Mouse (Mus musculus) ES-E14 (cell line): ENCODE results near the gene Cga. TPM values are rescaled to one million over a fixed set of nuclear protein-coding genes. Genes with fewer than 3 reads are reported as not detected.

Experiments
- DNase-seq: peaks from one replicate; pipeline ENCODE4 v3.0.0-alpha.2; 2013; ENCODE audit warnings: low read depth, low spot score
- H3K27ac ChIP-seq: 2 replicates; pipeline ENCODE4 v1.5.1; 2012; ENCODE audit warnings: low read depth, mild to moderate bottlenecking, low read length, moderate library complexity, mixed read lengths; ENCODE audit not compliant: poor library complexity, insufficient read depth, severe bottlenecking
- H3K36me3 ChIP-seq: 2 replicates; pipeline ENCODE4 v1.6.1; 2012; ENCODE audit warnings: mild to moderate bottlenecking, low read length, moderate library complexity, mixed read lengths; ENCODE audit not compliant: control insufficient read depth, poor library complexity, insufficient read depth, severe bottlenecking
- H3K4me1 ChIP-seq, 2 experiments: fragments of 150-350 bp in 1 of 2; sonication (generic) in 1 of 2; 2 replicates each; pipeline ENCODE4 v1.6.1; 2012; ENCODE audit warnings: low read length in 2 of 2, mild to moderate bottlenecking in 1 of 2, mixed read lengths in 1 of 2; ENCODE audit not compliant: control insufficient read depth in 2 of 2, insufficient read depth in 2 of 2, poor library complexity in 1 of 2
- H3K4me3 ChIP-seq, 2 experiments: fragments of 150-350 bp in 1 of 2; sonication (generic) in 1 of 2; 2 replicates each; pipeline ENCODE4 v1.5.1; 2012; ENCODE audit warnings: low read length in 2 of 2, low read depth in 1 of 2, mild to moderate bottlenecking in 1 of 2, mixed read lengths in 1 of 2; ENCODE audit not compliant: insufficient read depth in 1 of 2, poor library complexity in 1 of 2, severe bottlenecking in 1 of 2
- H3K9ac ChIP-seq: 2 replicates; pipeline ENCODE4 v1.6.1; 2012; ENCODE audit warnings: low read depth, mild to moderate bottlenecking, low read length, mixed read lengths; ENCODE audit not compliant: poor library complexity, insufficient read depth, severe bottlenecking
- H3K9me3 ChIP-seq: fragments of 150-350 bp; sonication (generic); 2 replicates; pipeline ENCODE4 v1.6.1; 2012; ENCODE audit warnings: low read depth, mild to moderate bottlenecking, low read length; ENCODE audit not compliant: control insufficient read depth, insufficient read depth
- CHD2 ChIP-seq: IDR thresholded peaks from 2 replicates; pipeline ENCODE4 v1.6.1; 2014; ENCODE audit warnings: mild to moderate bottlenecking, low read depth, low read length, inconsistent platforms
- HCFC1 ChIP-seq: IDR thresholded peaks from 2 replicates; pipeline ENCODE4 v1.6.1; 2012; ENCODE audit warnings: low read length, inconsistent platforms, borderline replicate concordance; ENCODE audit not compliant: insufficient read depth
- MAFK ChIP-seq: IDR thresholded peaks from 2 replicates; pipeline ENCODE4 v1.6.1; 2014; ENCODE audit warnings: mild to moderate bottlenecking, low read depth, low read length, inconsistent platforms; ENCODE audit not compliant: insufficient read depth
- ZC3H11A ChIP-seq: IDR thresholded peaks from 2 replicates; pipeline ENCODE4 v1.6.1; 2012; ENCODE audit warnings: low read depth, mild to moderate bottlenecking, inconsistent platforms, low read length, borderline replicate concordance
- ZNF384 ChIP-seq: IDR thresholded peaks from 2 replicates; pipeline ENCODE4 v1.6.1; 2012; ENCODE audit warnings: low read depth, low read length, inconsistent platforms
- in situ Hi-C, 2 experiments: fragments of 600-800 bp; cut with MboI; formaldehyde crosslinking; loops; one replicate each; pipeline ENCODE4 v1.15.1; 2025; ENCODE audit warnings: low sequenced_read_pairs in 2 of 2, inconsistent platforms in 1 of 2; ENCODE audit not compliant: unreplicated experiment in 2 of 2
- total RNA-seq: library from RNA; depleted of rRNA; stranded (reverse); fragments of 300-350 nt; gene quantifications from 2 replicates; pipeline ENCODE4 v1.2.3, GENCODE M21; 2012; rRNA removed

Gene Cga
- total RNA-seq = 0.89 TPM in 1 of 2 replicates, not detected in the other

DNA sequence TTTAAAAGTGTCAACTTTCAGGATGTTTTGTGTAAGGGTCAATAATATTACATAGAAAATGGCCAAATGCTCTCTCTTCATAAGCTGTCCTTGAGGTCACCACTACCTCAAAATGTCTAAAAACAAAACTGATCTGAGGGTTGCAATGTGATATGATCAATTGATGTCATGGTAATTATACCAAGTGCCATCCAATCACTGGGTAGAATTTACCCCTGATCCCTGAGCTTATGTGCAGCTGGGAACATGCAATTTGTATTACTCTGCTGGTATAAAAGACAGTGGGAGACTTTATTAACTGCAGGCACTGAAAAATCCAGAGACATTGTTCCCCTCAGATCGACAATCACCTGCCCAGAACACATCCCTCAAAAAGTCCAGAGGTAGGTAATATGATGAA, at the start of gene Cga:
Cga (plus strand) TSS at position 301 of the 400 bp plus-strand sequence.
- DNase-seq = no peak
- Histone ChIP-seq H3K4me3 (no peak within 1 kb of the TSS), H3K27ac (no peak within 1 kb of the TSS), H3K4me1 (no peaks in the 10 kb centered on the region), H3K9ac (no peak within 1 kb of the TSS), H3K9me3 (no peaks in the 10 kb centered on the region), H3K36me3 (no peaks in the 10 kb centered on the region)
- TF ChIP-seq MAFK (no peak), ZNF384 (no peak), CHD2 (no peak), ZC3H11A (no peak), HCFC1 (no peak)
- in situ Hi-C loops = no loop called here

DNA sequence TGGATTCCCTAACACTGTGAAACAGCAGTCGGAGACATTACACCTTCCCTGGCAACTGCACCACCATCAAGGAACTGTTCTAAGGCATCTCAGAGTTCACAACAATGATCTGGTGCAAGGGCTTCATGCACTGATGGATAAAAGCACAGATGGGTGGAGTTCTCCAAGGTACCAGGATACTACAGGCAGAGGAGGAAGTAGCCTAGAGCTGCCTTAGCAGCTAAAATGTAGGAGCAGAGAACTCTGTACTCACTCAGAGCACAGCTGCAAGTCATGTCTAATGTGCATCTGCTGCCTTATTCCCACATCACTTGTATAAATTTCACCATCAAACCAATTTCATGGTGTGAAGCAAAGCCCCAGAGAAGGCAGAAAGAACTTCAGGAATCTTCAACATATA, 49.7 kb upstream of the Cga start:
- in situ Hi-C loops = no loop called here
- Histone ChIP-seq H3K4me1 (peaks cover 0 to 10% of the 10 kb centered on the region in 2 experiments; a peak in 1 of 4 replicates), H3K27ac (no peak overlapping the region), H3K9ac (no peak overlapping the region), H3K36me3 (peaks cover 2% of the 10 kb centered on the region; the same call in 1 of the 2 replicates), H3K4me3 (no peak overlapping the region), H3K9me3 (no peaks in the 10 kb centered on the region)
- no peak for DNase-seq
- no peak for TF ChIP-seq MAFK
- no peak for TF ChIP-seq ZC3H11A
- TF ChIP-seq CHD2 = no peak
- no peak for TF ChIP-seq ZNF384
- no peak for TF ChIP-seq HCFC1

DNA sequence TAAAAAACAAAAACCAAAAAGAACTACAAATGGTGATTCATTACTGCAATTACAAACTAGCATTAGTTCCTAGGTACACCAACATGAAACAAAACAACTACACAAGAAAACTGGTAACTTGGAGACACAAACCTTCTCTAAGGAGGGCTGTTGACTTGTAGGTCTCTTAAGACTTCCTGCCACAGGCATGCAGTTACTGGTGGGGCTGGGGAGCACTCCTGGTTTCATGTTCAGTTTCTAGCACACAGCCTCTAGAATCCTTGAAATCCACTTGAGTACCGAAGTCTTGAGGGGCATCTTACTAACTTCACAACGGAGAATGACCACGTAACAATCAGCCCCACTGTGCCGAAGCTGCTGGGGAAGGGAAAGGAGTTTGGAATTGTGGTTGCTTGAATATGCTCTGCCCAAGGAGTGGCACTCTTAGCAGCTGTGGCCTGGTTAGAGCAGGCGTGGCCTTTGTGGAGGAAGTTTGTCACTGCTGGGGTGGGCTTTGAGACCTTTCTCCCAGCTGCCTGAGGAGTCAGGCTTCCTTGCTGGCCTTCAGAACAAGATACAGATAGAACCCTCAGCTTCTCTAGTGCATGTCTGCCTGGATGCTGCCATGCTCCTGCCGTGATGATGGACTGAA, 45.8 kb upstream of the Cga start:
- H3K4me3 ChIP-seq = no peak overlapping the region
- H3K9ac ChIP-seq = no peak overlapping the region
- no peaks in the 10 kb centered on the region for H3K9me3 ChIP-seq
- H3K36me3 ChIP-seq = no peaks in the 10 kb centered on the region; the same call in 1 of the 2 replicates
- no peak for DNase-seq
- TF ChIP-seq CHD2 (no peak), HCFC1 (no peak), ZC3H11A (no peak), ZNF384 (no peak), MAFK (no peak)
- peaks cover 2 to 10% of the 10 kb centered on the region in 2 experiments; a peak in 2 of 4 replicates for H3K4me1 ChIP-seq
- in situ Hi-C loops = no loop called here
- H3K27ac ChIP-seq = no peak overlapping the region

DNA sequence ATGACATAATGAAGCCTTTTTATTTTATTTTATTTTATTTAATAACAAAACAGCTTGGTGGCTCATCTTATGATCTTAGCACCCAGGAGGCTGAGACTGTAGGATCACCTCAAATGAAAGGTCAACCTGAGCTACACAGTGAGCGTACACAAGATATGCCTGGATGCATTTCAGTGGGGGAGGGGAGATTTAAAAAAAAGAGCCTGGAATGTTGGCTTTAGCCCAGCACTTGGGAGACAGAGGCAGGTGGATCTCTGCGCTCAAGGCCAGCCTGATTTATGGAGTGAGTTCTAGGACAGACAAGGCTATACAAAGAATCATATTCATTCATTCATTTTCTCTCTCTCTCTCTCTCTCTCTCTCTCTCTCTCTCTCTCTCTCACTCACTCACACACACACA, 43.4 kb upstream of the Cga start:
- H3K36me3 ChIP-seq = peaks cover 3% of the 10 kb centered on the region; the same call in 1 of the 2 replicates

DNA sequence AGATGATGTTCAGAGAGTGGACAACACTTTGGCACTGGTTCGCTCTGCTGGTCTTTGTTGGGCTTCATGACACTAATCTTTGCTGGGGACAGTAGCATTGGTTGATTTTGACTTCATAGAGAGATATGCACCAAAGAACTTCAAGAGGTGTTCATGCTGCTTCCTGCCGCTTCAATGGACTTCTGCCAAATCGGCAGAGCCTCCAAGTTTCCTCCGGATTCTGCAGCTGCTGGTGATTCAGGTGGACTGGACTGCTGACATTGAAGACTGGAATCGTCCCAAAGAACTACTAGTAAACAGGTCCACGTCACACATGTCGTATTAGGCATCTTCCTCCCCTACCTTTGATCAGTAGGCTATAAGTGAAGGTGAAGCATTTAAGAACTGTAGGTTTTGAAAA, 41.5 kb upstream of the Cga start:
- Histone ChIP-seq H3K4me1 (peaks cover 4 to 5% of the 10 kb centered on the region in 2 experiments; a peak in 2 of 4 replicates), H3K4me3 (no peak overlapping the region), H3K27ac (no peak overlapping the region), H3K36me3 (peaks cover 3% of the 10 kb centered on the region; the same call in 1 of the 2 replicates), H3K9me3 (no peaks in the 10 kb centered on the region), H3K9ac (no peak overlapping the region)
- no peak for TF ChIP-seq HCFC1
- TF ChIP-seq CHD2 = no peak
- in situ Hi-C loops = no loop called here
- no peak for DNase-seq

More for the DNA sequence above, 43.4 kb upstream of the Cga start:
- Histone ChIP-seq H3K4me1 (peaks cover 2 to 7% of the 10 kb centered on the region in 2 experiments; a peak in 2 of 4 replicates), H3K4me3 (no peak overlapping the region), H3K9ac (no peak overlapping the region), H3K27ac (no peak overlapping the region), H3K9me3 (no peaks in the 10 kb centered on the region)
- in situ Hi-C loops = no loop called here
- DNase-seq = no peak
- TF ChIP-seq ZNF384 (peak; percentile 92), ZC3H11A (no peak)
